Mouse (Mus musculus) spleen, postnatal 4 days (tissue): Measurements from ENCODE around the gene Hoxa4.

Experiments
- DNase-seq, 2 experiments: peaks; one replicate each; pipeline ENCODE4 v3.0.0; 2022; ENCODE audit warnings: low spot score in 2 of 2

Gene Hoxa4

GRCm38 (mm10) chr6:52228475-52229465 is 37.2 kb upstream of the Hoxa4 start:
- no peak for DNase-seq

DNA sequence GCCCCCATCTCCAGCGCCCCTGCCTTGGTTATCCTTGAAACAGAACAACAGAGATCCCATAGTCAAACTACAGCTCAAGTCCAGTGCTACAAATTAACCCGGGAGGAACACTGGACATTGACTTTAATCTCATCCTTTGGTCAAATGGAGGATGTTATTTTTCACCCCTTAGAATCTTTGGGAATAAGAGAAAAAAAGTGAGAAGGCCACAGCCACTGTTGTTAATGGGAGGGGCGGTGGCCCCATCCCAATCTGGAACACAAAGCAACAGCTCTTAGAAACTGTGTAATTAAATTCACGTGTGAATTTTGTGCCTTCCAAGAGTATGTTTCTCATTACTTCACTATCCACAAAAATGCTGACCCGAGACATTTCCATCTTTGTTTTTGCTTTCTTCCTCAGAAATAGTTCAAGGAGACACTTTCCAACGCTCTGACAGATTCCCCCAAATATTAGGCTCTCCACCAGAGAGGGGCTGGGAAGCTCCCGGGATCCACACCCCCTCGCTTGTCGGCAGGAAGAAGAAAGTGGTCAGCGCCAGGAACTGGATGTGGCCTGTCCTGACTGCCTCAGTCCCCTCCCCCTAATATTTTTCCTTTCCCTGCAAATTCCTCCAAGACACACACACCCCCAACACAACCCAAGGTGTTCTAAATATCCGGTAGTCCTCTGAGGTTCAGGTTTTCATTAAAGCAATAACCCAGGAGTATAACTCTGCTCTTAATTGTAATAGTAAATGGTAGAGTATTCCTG is 36.1 kb upstream of the Hoxa4 start:
- DNase-seq: no peak

- DNase-seq: no peak
These were observed 35.2 kb upstream of the Hoxa4 start for GRCm38 (mm10) chr6:52226569-52227257.

- no peak for DNase-seq
These were observed 34.3 kb upstream of the Hoxa4 start for GRCm38 (mm10) chr6:52225612-52226568.

DNA sequence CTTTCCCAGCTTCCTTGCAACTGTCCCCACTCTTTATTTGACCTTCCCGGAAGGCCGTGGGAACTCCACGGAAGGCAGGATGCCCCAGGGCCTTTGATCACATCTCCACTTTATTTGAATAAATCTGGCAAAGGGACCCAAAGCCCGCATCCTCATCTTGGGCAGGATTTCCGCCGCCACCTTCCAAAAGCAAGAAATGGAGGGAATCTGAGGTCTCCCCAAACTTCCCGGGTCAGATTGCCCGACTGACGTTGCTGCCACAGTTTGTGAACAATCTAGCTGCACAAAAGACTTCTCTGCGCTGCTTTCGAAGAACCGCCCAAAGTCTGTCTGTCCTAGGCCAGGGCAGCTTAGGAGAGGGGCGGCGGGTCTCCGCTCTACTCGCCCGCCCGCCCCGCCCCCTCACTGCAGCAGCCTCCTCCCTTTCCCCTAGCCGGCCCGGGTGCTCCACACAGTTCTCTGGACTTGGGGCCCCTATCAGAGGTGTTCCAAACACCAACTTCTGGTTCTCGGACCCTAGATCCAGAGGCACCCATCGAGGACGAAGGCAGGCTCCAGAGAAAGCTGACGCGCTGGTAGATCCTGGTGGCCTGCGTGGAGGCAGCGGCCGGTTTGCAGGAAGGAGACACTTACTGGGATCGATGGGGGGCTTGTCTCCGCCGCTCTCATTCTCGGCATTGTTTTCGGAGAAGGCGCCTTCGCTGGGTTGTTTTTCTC is 33.5 kb upstream of the Hoxa4 start:
- DNase-seq: no peak

DNA sequence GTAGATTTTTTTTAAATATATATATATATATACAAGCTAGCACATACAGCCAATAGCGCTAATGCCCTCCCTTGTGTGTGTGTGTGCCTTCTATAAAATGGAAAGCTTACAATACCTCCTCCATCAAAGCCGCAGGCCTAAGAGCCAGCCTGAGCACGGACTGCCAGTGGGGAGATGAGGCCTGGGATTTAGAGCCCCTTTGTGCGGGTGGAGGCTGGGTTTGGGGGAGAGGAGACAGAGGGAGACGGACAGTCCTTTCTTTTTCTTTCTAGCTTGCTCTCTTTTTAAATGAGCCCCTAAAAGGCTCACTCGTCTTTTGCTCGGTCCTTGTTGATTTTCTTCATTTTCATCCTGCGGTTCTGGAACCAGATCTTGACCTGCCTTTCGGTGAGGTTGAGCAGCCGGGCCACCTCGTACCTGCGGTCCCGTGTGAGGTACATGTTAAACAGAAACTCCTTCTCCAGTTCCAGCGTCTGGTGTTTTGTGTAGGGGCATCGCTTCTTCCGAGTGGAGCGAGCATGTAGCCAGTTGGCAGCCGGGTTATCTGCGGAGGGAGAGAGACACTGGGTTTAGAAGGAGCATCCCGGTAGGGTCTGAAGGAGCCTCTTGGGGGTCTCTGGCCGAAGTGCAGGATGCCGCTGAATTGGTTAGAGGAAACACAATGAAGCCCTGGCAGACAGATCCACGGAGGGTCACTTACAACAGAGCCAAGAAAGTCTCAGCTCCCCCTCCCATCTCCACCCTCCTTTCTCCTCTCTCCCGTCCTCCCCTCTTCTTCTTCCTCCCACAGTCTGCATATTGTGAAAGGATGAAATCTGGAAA is 32.6 kb upstream of the Hoxa4 start:
- DNase-seq: no peak

- no peak for DNase-seq
These were observed 31.2 kb upstream of the Hoxa4 start for GRCm38 (mm10) chr6:52222729-52223128.

- no peak for DNase-seq
These were observed 30.6 kb upstream of the Hoxa4 start for GRCm38 (mm10) chr6:52221993-52222685.

- peak; percentile 75 to 90 for DNase-seq
These were observed 29.9 kb upstream of the Hoxa4 start, which contains the start of gene Hoxa7 for GRCm38 (mm10) chr6:52221337-52221992. Gene Hoxa7 (minus strand): TSS chr6:52221854.

- no peak for DNase-seq
These were observed 29.3 kb upstream of the Hoxa4 start for GRCm38 (mm10) chr6:52220865-52221310.

DNA sequence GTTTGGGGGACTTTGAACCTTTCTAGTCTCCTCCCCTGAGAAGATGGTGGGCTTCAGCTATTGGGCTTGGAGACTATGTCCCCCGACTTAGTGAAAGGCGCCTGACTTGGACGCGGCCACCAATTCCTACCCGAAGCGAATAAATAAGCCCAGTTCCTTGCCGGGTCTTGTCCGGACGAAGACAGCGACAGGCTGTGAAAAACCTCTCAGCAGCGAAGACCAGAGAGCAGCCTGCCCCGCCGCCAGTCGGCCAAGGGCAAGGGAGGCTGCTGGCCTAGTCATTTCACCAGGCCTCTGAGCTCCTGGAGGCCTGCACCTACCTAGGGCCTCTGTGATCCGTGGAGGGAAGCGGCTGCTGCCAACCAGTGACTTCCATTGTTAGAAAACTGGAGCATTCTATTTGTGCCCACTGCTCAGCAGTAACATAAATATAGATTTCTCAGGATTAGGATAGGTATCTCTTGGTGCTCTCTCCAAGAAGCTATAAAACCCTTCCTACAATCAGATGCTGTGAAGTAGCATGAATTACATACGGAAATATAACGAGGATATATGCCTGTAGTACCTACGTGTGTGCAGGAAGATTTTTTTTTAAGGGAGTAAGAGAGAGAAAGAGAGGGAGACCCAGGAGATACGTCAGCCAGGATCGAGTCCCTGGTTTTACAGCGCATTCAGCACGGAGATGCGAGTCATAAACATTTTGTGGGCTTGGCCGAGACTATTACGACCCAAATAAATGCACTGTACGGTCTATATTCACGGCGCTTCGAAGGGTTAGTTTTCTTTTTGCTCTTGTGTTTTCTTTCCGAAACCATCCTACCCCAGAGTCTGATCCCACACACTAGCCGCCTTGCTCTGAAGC is 28.7 kb upstream of the Hoxa4 start:
- no peak for DNase-seq

GRCm38 (mm10) chr6:52219234-52219942 is 27.8 kb upstream of the Hoxa4 start:
- DNase-seq: no peak

- DNase-seq: peak in 1 of 2 experiments; percentile 49
These were observed 27.2 kb upstream of the Hoxa4 start for GRCm38 (mm10) chr6:52218643-52219215.

DNA sequence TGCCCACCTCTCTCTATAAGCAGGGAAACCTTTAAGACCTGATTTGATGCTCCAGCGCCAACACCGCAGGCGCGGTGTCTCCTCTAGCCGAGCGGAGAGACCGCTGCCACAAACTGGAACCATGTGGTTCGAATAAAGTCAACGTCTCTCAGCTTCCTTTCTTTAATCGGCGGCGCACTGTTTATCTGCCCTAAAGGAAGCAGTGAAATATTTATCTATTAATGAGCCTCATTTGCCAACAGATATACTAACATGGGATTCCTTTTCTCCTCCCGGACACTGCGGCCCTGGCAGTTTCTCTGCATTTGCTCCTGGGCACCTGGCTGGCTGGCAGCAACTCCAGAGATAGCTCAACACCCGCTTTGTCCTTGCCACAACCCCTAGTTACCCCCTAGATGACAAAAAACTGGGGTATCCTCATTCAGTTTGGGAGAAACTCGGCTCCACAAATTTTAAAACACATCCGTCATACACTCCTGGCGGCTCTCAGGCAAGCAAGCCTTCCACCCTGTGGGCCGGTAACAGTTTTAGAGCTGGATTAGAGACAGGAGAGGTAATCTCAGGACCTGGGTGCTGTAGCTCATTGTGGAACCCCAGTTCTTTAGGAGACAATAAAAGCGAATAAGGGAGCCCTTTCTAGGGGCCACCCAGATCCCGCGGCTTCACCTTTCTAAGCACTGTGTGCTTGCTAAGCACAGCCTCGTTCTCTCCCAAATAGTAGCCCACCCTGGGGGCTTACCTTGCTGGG is 26.5 kb upstream of the Hoxa4 start:
- peak in 1 of 2 experiments; percentile 53 for DNase-seq

- DNase-seq: peak in 1 of 2 experiments; percentile 75
These were observed 25.9 kb upstream of the Hoxa4 start for GRCm38 (mm10) chr6:52217459-52217768.
